Mouse (Mus musculus) stomach, embryonic 14.5 days (tissue): ENCODE results near the gene Rnf4. TPM values are rescaled to one million over a fixed set of nuclear protein-coding genes. Genes with fewer than 3 reads are reported as not detected.

Source experiments
- polyA plus RNA-seq: library from polyadenylated mRNA; unstranded; fragments of >200 nt; fragmentation: Nextera tagmentation; extraction: Ambion mirVana; gene quantifications from 2 replicates; pipeline ENCODE4 v1.2.1, GENCODE M21; 2014

The Rnf4 gene
- polyA plus RNA-seq, 1 experiment from 2014 or later = 183 TPM

Other genes starting within 250 kb of the Rnf4 start
- gene Poln, start 166.8 kb upstream of the Rnf4 start, polyA plus RNA-seq = 0.87 and 1.1 TPM in 2 replicates
- 29.8 and 33.1 TPM in 2 replicates for gene Haus3, start 166.8 kb upstream of the Rnf4 start, polyA plus RNA-seq
- gene Mxd4, start 148.6 kb upstream of the Rnf4 start, polyA plus RNA-seq = 51.4 and 58.6 TPM in 2 replicates
- 0.62 and 0.73 TPM in 2 replicates for gene Zfyve28, start 47.8 kb upstream of the Rnf4 start, polyA plus RNA-seq
- gene Cfap99, start 47.7 kb upstream of the Rnf4 start, polyA plus RNA-seq = not detected in 2 replicates
- 17.9 and 25.3 TPM in 2 replicates for gene Fam193a, start 33.6 kb downstream of the Rnf4 start, polyA plus RNA-seq
- gene Tnip2, start 177.7 kb downstream of the Rnf4 start, polyA plus RNA-seq = 21.2 and 23.8 TPM in 2 replicates
- 8.5 and 9.4 TPM in 2 replicates for gene Sh3bp2, start 189.5 kb downstream of the Rnf4 start, polyA plus RNA-seq
- 193 and 196 TPM in 2 replicates for gene Add1, start 237.4 kb downstream of the Rnf4 start, polyA plus RNA-seq